Mouse (Mus musculus): ENCODE data around the gene Ccr10.
A peak's percentile ranks its signal among the peaks of the same experiment; 100 is the strongest.
"Not testable (repeated sequence)": the region's sequence is repeated elsewhere in the genome, so short reads cannot be mapped to it uniquely, and the experiment has no call there.

The Ccr10 gene

DNA sequence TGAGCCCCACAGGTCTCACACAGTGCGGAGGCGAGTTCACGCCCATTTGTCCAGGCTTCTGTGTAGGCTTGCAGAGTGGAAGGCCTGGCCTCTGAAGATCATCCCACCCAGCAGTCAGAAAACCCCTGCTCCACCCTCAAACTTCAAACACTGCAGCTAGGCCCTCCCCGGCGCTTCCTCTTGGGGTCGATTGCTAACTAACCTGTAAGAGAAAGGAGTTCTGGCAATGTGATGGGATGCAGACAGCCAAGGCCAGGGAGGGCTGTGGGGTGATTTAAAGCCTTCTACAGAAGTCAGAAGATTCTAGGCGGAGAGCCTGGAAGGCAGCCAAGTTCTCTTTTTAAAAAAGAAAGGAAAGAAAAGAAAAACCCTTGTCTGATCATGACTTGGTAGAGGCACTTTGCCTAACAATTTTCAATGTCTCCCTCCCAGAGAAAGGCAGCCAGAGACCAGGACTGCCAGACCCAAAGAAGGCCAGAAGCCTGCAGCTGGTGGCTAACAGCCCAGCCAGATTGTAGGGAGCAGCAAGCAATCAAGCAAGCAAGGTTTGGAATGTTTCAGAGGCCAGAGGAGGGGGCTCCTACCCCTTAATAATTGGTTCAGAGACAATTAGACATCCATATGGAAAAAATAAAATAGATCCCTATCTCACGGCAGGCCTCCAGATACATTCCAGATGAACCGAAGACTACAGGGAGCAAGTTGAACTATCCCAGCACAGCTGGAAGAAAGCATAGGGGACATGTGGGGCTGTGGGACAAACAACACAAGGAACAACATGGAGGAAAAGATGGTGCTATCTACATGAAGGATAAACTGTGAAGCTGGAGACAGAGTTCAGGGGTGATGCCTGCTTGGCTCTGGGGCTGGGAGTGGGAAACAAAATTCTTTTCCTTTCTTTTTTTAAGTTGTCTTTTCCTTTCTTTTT is 25.8 kb downstream of the Ccr10 start:
- DNase-seq = no peak

DNA sequence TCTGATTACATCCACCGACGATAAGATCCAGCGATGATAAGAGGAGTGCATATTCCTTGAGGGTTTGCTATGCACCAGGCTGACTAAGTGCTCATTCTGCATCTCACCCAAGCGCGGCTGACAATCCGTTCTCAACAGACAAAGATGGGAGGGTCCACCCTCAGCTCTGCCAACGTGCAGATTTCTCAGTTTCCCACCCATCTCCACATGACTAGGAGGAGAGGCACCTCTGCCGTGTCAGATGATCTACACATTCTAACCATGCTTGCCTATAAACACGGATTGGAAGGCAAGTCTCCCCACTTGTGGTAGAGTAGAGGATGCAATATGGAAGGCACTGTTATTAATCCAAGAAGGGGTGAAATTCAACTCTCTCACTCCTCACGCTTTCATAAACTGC is 26.5 kb downstream of the Ccr10 start:
- no peak for DNase-seq

DNA sequence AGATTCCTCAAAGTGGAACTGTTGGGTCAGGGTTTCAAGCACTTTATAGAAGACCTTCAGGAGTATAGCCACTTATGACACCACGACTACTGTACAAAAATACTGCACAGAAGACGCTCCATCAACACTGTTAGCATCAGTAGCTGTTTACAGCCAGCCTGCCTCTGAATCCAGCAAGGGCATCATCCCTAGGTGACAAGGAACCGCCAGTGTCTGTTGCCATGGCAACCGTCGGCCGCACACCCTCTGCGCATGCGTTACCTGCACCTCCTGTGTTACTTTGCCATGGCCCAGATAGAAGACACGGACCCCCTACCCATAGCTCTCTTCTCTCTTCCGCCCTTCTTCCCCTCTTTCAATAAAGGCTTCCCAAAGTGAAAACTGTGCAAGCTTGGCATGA is 28.9 kb downstream of the Ccr10 start:
- no peak for DNase-seq

DNA sequence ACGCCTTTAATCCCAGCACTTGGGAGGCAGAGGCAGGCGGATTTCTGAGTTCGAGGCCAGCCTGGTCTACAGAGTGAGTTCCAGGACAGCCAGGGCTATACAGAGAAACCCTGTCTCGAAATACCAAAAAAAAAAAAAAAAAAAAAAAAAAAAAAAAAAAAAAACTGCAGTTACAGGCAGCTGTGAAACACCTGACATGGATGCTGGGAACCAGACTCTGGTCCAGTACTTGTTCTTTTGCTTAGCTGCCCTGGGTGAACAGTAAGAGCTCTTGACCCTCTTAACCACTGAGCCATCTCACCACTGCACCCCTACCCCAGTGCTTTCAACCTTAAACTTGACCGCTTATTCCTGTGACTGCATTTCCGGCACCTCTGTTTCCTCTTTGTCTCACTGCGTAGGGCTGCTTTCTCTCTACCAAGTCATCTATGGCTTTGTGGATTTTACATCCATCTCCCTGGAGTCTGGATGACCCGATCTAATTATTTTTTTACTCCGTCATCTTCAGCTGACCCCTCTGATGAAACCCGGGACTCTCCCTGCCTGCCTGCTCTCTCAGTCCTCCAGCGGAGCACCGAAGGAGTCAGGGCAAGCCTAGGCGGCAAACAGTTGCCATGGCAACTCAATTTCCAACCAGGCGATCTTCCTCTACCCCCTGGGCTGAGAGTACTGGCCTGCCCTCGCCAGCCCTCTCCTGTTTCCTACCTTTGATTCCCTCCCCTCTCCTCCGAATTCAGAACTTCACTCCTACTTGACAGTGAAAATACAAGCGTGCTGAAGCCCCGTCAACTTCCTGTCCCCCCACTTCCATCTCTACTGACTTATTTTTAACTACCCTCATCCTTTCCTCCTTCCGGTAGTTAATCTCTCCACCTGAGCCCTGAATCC is 31.7 kb downstream of the Ccr10 start:
- DNase-seq = peak; percentile 62 to 72

DNA sequence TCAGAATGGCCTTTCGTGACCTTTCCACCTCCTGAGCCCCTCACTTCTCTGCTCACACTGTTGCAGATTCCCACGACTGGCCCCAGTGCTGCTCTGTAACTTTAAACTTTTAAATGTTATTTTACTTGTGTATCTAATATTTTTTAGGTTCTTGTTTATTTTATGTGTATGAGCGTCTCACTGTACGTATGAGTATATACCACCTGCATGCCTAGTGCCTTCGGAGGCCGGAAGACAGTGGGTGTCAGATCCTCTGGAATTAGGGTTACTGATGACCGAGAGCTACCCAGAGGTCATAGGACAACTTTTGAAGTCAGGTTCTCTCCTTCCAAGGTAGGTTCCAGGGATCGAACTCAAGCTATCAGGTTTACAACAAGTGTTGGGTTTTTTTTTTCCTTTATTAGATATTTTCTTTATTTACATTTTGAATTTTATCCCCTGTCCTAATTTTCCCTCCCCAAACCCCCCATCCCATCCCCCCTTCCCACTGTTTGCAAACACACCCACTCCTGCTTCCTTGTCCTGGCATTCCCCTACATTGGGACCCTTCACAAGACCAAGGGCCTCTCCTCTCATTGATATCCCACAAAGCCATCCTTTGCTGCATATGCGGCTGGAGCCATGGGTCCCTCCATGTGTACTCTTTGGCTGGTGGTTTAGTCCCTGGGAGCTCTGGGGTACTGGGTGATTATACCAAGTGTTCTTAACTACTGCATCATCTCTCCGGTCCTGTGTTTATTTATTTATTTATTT is 32.9 kb downstream of the Ccr10 start:
- DNase-seq = no peak

DNA sequence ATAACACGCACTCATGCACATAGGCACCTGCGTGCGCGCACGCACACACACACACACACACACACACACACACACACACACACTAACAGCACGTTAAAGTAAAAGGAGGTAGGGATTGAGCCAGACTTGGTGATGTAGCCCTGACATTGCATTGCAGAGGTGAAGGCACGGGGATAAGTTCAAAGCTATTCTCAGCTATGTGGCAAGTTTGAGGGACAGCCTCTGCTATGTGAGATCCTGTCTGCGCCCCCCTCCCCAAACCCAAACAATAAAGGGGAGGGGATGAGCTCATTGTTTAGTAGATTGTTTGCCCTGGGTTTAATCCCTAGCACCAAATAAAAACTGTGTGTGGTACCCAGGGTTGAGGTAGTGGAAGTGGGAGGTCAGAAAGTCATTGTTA is 34.2 kb downstream of the Ccr10 start:
- no peak for DNase-seq

DNA sequence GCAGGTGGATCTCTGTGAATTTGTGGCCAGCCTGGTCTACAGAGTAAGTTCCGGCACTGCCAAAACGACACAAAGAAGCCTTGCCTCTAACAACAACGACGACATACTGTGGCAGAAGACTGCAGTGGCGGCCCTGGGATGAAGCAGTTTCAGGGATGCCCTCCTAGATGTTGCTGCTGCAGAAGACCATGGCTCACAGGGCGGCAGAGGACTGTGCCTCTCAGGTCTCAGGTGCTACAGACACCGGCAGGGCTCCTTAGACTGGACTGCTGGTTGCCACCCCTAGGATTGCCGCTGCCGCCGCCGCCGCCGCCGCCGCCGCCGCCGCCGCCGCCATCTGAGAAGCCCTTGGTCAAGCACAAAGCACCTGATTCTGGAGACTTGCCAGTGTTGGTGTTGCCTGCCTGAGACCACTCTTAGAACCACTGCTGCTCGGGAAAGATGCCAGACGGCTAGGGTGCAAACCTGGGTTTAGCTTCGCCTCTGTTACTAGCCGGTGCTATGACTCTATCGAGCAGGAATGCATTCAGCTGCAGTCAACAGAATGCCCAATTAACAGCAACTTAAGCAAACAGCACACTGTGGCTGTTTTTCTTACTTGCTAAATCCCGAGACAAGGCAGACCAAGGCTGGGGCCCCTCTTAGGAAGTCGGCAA is 35.0 kb downstream of the Ccr10 start:
- no peak for DNase-seq

DNA sequence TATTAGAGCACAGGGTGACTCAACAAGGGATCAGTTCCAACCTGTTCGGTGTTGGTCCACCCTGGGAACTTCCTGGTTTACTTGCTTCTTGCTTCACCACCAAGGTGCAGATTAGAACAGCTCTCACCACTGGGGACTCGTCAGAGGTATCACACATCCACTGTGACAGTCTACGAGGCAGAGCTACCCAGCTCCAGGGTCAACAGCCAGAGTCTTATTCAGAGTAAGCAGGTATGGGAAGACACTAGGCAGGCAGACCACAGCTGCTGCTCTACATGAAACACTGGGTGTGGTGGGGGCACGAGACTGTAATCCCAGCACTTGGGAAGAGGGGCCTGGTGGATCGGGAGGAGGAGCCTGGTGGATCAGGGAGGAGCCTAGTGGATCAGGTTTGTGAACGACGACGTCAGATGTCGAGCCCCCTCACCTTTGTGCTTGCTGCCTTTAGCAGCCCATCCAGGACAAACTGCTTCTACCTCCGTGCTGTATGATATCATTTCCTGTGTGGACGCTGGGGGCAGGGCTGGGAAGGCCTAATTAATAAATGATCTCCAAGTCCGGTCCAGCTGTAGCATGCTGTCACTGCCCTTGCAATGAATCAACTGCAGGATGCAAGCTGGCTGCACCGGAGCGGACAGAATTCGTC is 36.6 kb downstream of the Ccr10 start:
- no peak for DNase-seq

DNA sequence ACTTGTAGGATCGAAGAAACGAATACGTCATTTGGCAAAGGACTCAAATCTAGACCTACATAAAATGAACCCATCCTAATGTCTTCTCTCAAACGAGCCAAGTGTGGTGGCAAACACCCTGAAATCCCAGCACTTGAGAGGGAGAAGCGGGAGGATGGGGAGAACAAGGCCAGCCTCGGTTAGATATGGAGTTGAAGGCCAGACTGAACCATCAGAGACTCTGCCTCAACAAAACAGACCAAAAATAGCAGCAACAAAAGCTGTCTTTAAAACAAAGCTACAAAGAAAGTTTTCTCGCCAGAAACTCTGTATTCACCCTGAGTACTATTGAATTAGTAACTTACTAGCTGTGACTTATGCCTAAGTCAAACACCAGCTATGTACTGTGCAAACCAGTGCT is 38.2 kb downstream of the Ccr10 start:
- DNase-seq = no peak

DNA sequence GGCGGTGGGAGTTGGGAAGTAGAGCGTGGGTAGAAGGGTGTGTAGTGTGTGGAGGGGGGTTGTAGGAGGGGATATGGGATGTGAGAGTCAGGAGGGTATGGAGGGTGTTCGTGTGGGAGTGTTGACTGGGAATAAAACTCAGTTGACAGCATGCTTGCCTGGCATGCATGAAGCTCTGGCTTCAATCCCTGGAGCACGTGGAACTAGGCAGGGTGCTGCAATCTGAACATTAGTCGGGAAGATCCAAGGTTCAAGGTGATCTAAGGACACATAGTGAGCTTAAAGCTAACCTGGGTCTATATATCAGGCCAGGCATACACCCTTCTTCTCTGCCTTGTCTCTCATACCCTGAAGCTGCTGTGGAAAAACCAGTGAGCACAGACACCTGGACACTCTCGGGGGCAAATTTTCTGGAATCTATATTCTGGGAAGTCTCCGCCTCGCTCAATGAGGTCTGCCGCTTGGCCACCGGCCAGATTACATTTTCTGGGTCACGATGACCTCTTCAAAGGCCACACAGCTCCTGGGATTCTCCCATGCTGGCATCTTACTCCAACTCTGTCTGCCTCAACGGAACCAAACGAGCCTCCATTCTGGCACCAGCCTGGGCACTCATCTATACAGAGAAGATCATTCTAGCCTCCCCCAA is 40.9 kb downstream of the Ccr10 start:
- no peak for DNase-seq

DNA sequence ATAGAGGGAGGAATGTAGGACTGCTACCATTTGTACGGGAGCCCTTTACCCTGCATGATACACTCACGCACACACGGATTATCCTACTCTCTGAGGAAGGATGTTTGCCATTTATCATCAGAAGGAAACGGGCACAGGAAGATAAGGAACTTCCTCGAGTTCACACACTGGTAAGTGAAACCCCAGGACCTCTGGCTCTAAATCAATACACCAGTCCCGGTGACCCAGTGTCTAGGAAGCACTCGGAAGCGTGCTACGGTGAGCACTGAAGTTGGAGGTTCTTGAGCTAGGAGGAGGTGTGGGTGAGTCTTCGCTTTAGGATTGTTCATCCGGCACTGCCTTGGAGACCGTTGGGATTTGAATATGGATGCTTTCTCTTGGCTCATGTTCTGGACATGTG is 42.2 kb downstream of the Ccr10 start:
- no peak for DNase-seq

DNA sequence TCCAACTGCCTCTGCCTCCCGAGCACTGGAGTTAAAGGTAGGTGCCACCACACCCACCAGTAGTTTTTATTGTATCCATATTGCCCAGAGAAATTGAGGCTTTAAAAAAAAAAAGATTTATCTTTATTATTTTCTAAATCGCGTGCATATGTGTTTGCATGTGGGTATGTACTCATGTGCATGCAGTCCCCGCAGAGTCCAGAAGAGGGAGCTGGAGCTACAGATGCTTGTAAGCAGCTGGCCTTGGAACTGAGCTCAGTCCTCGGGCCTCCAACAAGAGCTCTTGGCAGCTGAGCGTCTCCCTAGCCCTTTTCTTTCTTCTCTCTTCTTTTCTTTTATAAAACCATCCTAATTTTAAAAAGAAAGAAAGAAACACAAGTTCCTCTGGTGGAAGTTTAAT is 43.5 kb downstream of the Ccr10 start:
- DNase-seq = peak in 1 of 2 experiments; percentile 28

DNA sequence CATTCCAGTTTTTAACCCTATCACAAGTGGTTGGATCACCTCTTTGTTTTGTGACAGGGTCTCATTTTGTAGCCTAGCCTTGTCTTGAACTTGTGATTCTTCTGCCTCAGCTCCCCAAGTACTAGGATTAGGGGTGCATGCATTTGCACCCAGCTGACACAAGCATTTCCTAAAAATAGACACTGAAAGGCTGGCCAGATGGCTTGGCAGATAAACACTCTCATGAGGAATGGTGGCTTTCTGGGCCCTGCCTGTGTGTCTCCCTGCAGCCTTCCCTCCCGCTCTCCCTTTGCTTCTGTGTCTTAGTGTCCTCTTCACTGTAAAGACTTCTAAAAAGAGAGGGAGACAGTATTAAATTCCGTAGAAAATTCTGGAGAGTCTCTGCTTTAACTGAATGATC is 44.1 kb downstream of the Ccr10 start:
- DNase-seq = no peak

DNA sequence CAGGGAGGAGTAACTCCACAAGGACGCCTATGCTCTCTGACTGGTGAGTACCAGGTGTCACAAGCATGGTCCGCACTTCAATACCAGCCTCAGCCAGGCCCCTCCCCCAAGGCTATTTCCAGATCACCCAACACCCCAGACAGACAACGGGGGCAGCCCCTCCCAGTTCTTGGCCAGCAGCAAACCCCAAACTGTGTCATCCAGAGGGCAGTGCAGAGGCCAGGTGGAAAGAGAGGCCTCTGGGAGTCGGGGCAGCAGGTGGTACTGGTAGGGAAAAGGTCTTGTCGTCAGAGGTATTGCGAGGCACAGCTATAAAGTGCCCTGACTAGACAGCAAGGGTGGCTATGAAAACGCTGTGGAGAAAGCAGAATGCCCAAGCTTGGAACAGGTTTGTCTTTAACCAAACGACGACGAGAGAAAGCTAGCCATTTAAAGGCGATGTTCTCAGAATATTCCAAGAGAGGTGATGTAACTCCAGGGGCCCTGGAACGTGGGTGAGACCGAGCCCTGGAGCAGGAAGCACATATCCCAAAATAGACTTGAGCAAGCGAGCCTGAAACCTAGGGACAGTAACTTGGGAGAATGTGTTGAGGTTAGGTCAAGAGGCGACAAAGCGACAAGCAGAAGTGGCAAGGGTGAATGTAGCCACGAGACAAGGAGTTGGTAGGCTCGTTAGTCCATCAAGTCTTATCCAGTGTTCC is 45.0 kb downstream of the Ccr10 start:
- DNase-seq = no peak

DNA sequence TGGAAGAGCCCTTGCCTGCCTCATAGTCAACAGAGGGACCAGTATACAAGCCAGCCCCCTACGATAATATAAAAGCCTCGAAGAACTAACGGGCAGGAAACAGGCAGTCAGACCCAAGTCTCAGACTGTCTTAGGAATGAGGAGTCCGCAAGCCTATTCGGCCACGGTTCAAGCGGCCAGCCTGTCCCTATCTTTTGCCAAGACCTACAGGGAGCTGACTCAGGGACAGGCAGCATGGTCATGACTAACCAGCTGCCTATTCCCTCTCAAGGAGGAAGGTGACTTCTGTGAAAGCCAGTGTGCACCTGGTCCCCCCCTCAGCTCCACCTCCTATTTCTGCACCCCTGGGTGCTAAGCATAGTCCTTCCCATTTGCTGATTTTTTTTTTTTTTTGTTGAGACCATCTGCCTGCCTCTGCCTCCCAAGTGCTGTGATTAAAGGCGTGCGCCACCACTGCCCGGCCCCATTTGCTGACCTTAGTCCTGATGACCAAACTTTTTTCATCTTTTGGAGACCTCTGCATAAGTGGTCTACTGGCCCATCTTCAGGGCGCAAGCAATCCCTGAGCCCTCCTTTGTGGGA is 46.2 kb downstream of the Ccr10 start:
- no peak for DNase-seq

DNA sequence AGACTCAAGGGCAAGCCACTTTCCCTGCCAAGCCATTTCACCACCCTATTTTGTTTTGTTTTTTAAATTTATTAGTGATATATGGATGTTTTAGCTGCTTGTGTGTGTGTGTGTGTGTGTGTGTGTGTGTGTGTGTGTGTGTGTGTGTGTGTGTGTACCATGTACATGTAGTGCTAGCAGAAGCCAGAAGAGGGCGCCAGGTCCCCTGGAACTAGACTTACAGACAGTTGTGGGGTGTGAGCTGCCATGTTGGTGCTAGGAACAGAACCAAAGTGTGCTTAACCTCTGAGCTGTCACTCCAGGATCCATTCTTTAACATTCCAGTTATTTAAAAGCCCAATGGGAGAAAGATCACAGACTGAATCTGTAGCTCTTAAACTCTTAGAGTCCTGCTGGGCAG is 48.2 kb downstream of the Ccr10 start:
- peak; percentile 67 to 69 for DNase-seq

DNA sequence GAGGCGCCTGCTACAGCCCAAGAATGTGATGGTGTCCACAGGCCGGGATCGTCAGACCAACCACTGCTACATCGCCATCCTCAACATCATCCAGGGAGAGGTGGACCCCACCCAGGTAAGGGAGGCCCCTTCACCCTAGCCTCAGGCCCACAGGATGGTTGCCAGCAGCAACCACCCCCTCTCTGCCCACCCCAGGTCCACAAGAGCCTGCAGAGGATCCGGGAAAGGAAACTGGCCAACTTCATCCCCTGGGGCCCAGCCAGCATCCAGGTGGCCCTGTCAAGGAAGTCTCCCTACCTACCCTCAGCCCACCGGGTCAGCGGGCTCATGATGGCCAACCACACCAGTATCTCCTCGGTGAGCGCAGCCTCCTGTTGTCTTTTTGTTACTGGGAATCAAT is 50.2 kb downstream of the Ccr10 start:
- not testable (repeated sequence) for DNase-seq

DNA sequence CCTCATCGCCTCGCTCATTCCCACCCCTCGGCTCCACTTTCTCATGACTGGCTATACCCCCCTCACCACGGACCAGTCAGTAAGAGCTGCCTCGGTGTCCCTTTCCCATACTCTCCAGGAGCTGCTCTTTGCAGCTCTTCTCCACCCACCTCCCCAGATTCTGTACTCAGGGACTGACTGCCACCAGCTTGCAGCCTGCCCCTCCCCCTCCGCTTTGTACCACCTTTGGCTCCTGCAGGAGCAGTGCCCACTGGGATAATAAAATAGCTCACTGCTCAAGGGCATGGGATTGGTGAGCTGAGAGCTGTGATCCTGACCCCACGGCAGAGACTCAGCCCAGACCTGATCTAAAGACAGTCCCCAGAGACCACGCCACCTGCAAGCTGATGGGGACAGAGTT is 50.7 kb downstream of the Ccr10 start:
- DNase-seq = not testable (repeated sequence)

Measured in B cell, adult 2 months (primary cell).